Mouse (Mus musculus): ENCODE data around the gene Ush2a.

- peak; percentile 64; the same call in 1 of the 2 replicates for TF ChIP-seq CTCF (IDR thresholded peaks at IDR 0.05; ENCODE audit: control insufficient read depth, insufficient read depth, insufficient replicate concordance, low read depth, low read length)
- TF ChIP-seq POLR2A (IDR thresholded peaks at IDR 0.05; ENCODE audit: control insufficient read depth, low read depth, low read length), result no peak
Measured at GRCm38 (mm10) chr1:188980050-188980449, 718.2 kb downstream of the Ush2a start.
